Mouse (Mus musculus) CH12F3 (cell line): Measurements from ENCODE around the gene Tanc1.

ENCODE experiments used
- in situ Hi-C: fragments of 300-500 bp; cut with MboI; formaldehyde crosslinking; loops from 2 replicates; pipeline ENCODE4 v1.14.3; 2020; ENCODE audit warnings: low sequenced_read_pairs

The Tanc1 gene

GRCm38 (mm10) chr2:59747757-59748156 lies 135.9 kb downstream of the Tanc1 start:
- in situ Hi-C loops, result loop anchor here (25.0 kb wide), 1 partner anchor 1710 kb away; no protein-coding TSS in a partner anchor

GRCm38 (mm10) chr2:59749371-59749770 lies 137.5 kb downstream of the Tanc1 start:
- in situ Hi-C loops, result loop anchor here (25.0 kb wide), 1 partner anchor 1712 kb away; no protein-coding TSS in a partner anchor

- in situ Hi-C loops, result no loop called here
These were observed 139.3 kb downstream of the Tanc1 start for GRCm38 (mm10) chr2:59751172-59751571.

GRCm38 (mm10) chr2:59752148-59752547 lies 140.3 kb downstream of the Tanc1 start:
- in situ Hi-C loops, result no loop called here

GRCm38 (mm10) chr2:59752766-59753165 lies 140.9 kb downstream of the Tanc1 start:
- in situ Hi-C loops, result no loop called here

GRCm38 (mm10) chr2:59756137-59756753 lies 144.4 kb downstream of the Tanc1 start:
- in situ Hi-C loops, result no loop called here

DNA sequence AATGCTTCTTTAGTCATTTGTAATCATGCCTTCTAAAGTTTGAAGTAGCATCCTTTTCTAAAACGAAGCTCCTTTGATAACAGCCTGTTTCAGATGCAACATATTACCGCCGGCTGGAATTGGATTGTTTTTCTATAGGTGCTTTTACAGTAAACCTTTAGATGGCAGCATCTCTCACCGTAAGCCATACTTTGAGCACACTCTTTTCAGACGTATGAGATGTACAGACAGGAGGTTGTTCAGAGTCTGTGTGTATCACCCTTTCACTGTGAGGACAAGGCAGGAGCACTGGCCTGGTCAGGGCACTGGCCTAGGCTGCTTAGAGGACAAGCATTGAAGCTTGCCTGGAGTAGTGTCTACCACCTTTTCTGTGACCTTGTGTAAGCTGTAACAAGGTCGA lies 145.2 kb downstream of the Tanc1 start:
- in situ Hi-C loops, result no loop called here

DNA sequence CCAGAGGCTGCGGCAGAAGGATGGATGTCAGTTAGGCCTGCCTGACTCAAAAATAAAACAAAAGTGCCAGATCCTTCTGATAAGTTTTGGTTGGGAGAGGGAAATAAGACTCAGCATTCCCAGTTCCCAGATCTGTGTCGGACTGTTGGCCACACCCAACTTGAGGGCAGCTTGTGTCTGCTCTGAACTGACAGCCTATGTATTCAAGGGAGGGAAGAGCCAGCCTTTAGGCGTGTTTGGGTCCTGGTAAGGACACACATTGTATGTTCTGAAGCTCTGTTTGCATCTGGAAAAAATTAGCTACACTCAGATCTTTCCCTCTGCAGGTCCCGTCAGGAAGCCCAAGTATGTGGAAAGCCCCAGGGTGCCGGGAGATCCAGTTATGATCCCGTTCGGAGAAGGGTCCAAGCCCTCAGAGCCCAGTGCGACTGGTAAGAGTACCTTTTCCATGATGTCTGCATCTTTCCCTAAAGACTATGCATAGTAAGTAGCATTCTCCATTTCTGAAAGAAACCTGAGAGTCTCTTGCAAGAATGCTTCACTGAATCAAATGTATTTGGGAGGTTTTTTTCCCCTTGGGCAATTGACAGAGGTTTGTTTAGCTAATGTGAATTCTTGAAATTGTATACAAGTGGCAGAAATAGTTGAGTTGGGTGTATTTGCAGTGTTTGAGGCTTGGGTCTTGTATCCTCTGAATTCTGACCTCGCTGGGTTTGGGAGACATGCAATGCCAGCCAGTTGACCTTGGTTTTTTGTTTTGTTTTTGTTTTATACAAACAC lies 146.5 kb downstream of the Tanc1 start:
- in situ Hi-C loops, result no loop called here

DNA sequence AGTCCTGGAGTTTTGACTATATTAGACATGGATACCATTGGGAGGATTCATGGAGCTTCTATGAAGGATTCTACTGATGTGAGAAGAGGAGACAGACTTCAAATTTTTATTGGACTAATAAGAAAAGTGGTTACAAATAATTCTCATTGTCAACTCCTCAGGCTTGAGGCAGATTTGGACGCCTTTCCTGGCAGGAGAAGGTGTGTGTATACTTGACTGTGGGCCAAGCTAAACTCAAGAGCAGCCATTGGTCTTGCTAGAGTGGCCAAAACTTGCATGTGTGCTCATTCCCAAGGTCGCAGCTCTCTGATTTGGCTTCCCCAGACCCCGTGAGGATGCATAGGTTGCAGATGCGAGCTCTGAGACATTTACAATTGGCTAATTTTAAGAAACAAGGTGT lies 148.9 kb downstream of the Tanc1 start:
- in situ Hi-C loops, result no loop called here

DNA sequence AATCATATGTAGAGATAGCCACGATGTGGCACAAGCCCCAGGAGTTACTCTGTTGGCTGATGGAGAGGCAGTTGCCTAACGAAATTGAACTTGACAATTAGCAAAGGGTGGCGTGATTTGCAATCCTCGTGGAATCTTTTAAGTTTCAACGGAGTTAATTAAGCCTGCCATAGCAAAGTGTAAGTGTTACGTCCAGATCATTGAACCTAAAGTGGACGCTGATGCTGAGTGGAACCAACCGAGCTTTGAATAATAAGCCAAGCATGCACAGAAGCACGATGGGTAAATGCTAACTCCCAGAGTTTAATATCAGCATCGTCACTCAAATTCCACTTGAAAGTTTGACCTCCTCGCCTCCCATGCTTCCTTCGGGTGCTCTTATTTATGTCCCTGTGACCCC lies 149.3 kb downstream of the Tanc1 start:
- in situ Hi-C loops, result no loop called here

GRCm38 (mm10) chr2:59762277-59762676 lies 150.4 kb downstream of the Tanc1 start:
- in situ Hi-C loops, result no loop called here

- in situ Hi-C loops, result no loop called here
These were observed 153.8 kb downstream of the Tanc1 start for GRCm38 (mm10) chr2:59765671-59766070.

DNA sequence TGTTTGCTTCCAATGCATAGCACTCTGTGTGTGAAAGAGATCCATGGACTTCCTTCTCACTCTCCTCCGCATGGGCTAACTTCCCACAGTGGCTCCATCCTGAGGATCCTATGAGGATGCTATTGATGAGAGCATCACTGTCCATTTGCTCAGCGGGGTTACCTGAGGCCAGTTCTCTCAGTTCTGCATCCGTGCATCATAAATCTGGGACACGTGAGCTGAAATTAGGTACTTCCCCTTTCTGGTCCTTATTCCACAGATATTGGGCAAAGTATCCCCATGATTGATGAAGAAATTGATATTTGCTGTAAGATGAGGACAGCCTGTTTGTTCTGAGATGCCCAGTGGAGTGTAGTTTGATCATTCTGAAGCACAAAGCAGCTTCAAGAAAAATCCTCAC lies 156.1 kb downstream of the Tanc1 start:
- in situ Hi-C loops, result no loop called here

- in situ Hi-C loops, result no loop called here
These were observed 157.0 kb downstream of the Tanc1 start for GRCm38 (mm10) chr2:59768661-59769384.

GRCm38 (mm10) chr2:59769385-59769735 lies 157.5 kb downstream of the Tanc1 start:
- in situ Hi-C loops, result no loop called here

- in situ Hi-C loops, result no loop called here
These were observed 159.9 kb downstream of the Tanc1 start for GRCm38 (mm10) chr2:59771708-59772107.

DNA sequence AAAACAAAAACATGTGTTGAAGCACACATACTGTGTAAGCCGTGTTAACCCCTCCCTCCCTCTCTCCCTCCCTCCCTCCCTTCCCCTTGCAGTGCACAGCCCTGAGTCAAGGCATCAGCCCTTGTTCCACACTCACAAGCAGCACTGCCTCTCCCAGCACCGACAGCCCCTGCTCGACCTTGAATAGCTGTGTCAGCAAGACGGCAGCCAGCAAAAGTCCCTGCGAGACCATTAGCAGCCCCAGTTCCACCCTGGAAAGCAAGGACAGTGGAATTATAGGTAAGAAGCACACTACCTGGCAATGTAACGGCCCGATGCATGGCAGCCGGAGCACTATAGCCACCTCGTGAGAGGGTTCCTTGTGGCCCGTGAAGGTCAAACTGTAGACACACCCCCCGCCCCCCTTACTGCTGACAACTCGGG lies 160.4 kb downstream of the Tanc1 start:
- in situ Hi-C loops, result no loop called here

DNA sequence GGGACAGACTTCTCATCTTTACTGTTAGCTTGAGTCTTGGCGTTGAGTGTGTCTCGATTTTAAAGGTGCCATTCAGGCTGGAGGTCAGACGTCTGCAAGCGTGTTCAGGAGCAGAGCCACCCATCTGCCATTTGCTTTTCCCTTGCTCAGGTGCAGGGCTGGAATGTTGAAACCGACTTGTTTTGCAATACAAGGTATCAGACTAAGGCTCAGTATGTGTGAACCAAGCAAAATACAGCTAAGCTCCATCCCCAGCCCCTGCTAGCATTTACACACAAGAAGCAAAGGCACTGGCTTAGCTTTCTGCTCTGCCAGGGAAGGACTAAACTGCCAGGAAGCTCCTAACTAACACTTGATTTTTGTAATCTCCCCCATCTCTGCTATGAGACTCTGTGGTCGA lies 162.5 kb downstream of the Tanc1 start:
- in situ Hi-C loops, result no loop called here

DNA sequence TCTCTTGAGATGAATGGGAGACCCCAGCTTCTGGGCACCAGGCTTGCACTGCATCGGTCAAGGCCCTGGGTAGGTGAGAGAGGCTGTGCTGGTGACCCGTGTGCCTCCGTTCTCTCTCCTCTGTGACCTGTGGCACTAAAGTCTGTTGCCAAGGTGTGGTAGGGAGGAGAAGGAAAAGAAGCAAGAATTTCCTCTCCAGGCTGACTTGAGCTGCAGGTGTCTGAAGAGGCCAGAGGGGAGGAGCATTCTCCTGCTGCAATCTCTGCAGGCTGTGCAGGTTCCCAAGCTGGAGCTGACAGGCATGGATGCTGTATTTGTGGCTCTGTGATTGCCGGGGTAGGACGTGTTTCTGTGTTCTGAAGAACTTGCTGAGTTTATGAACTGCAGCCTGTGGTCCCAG lies 163.3 kb downstream of the Tanc1 start:
- in situ Hi-C loops, result no loop called here

- in situ Hi-C loops, result no loop called here
These were observed 164.0 kb downstream of the Tanc1 start for GRCm38 (mm10) chr2:59775820-59776219.

DNA sequence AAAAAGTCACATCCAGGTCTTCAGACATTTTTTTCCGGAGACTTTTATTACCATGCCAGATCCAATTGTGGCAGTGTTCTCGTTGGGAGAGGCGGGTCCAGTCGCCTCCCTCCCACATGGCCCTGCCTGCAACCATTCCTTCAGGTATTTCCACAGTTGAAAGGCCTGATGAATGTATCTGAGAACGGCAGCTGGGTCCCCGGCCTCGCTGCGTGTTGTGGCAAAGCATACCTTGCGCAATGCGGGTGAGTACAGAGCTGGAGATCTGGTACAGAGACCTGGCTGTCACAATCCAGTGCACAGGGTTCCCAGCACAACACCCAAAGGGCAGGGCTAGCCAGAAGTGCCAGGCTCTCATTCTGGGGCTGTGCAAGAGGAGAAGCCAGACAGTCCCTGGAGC lies 167.5 kb downstream of the Tanc1 start:
- in situ Hi-C loops, result no loop called here

DNA sequence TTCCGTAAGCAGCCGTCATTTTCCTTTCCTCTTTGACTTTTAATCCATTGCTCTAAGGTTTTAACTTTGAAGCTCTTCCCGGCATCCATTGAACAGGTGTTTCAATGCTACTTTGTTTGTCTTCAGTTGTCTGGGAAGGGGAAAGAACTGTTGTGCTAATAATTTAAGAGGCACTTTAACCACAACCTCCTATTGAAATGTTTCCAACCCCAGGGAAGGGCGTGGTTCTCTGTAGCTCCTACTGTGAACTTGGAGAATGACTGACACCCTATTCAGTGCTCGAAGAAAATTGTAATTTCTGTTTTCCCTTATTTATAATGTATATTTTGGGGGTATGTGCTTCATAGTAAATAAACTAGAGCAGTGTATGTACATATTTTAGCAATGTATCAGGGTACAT lies 168.4 kb downstream of the Tanc1 start:
- in situ Hi-C loops, result no loop called here
